Mouse (Mus musculus) hindbrain, embryonic 15.5 days (tissue): Measurements from ENCODE around the gene Cnpy3. TPM values are rescaled to one million over a fixed set of nuclear protein-coding genes. Genes with fewer than 3 reads are reported as not detected.

Experiments used
- ATAC-seq: fragments of 200-750 bp; cut with Nextera tagmentation; 2 replicates; pipeline ENCODE4 v1.8.0; 2017; ENCODE audit warnings: low read depth, moderate number of reproducible peaks, moderate TSS enrichment; ENCODE audit not compliant: low FRiP score
- H3K27ac ChIP-seq: fragments of 300-500 bp; sonication (generic); replicated peaks from 2 replicates; pipeline ENCODE4 v1.5.1; 2015; ENCODE audit warnings: mild to moderate bottlenecking, inconsistent platforms
- H3K27me3 ChIP-seq: fragments of 300-500 bp; sonication (generic); 2 replicates; pipeline ENCODE4 v1.6.1; 2015; ENCODE audit warnings: control low read depth, inconsistent platforms
- H3K36me3 ChIP-seq: fragments of 300-500 bp; sonication (generic); 2 replicates; pipeline ENCODE4 v1.6.1; 2015; ENCODE audit warnings: control low read depth, inconsistent platforms
- H3K4me1 ChIP-seq: fragments of 300-500 bp; sonication (generic); replicated peaks from 2 replicates; pipeline ENCODE4 v1.6.1; 2015; ENCODE audit warnings: control low read depth, inconsistent platforms
- H3K4me2 ChIP-seq: fragments of 300-500 bp; sonication (generic); 2 replicates; pipeline ENCODE4 v1.6.1; 2015; ENCODE audit warnings: moderate library complexity, mild to moderate bottlenecking, inconsistent platforms
- H3K4me3 ChIP-seq: fragments of 300-500 bp; sonication (generic); 2 replicates; pipeline ENCODE4 v1.5.1; 2015; ENCODE audit warnings: mild to moderate bottlenecking, inconsistent platforms
- H3K9ac ChIP-seq: fragments of 300-500 bp; sonication (generic); 2 replicates; pipeline ENCODE4 v1.6.1; 2015; ENCODE audit warnings: inconsistent platforms
- H3K9me3 ChIP-seq: fragments of 300-500 bp; sonication (generic); 2 replicates; pipeline ENCODE4 v1.6.1; 2016; ENCODE audit warnings: control low read depth, inconsistent platforms
- WGBS: fragments of 180-500 bp; shearing (Covaris S2); methylation state at CpG from one replicate; pipeline ENCODE4 v1.1.7; 2015; 5-methylcytosine and 5-hydroxymethylcytosine counted together
- polyA plus RNA-seq: library from polyadenylated mRNA; unstranded; fragments of >200 nt; fragmentation: Nextera tagmentation; extraction: Ambion mirVana; gene quantifications from 2 replicates; pipeline ENCODE4 v1.2.1, GENCODE M21; 2015

Cnpy3 gene
- polyA plus RNA-seq, 1 experiment from 2014 or later: 73.5 TPM

DNA sequence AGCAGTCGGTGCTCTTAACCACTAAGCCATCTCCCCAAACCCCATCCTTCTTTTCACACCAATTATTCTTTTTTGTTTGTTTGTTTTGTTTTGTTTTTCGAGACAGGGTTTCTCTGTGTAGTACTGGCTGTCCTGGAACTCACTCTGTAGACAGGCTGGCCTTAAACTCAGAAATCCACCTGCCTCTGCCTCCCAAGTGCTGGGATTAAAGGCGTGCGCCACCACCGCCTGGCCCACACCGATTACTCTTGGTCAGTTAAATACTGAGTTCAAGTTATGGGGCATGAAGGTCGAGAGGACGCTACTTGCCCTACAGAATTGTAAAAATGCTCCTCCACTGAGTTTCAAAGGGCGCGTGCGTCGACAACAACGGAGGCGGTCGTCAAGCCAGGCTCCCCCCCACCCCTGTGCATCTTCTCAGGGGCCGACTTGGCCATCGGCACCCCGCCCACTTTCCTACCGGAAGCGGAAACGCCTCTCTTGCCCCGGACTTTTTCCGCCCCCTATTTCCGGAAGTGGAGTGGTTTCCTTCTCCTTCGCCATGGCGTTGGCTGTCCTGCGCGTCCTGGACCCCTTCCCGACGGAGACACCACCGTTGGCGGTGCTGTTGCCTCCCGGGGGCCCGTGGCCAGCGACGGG, 40.9 kb downstream of the Cnpy3 start, which contains the start of gene Pex6:
Pex6 (plus strand) TSS at position 505 of the 639 bp plus-strand sequence.
- Histone ChIP-seq H3K27me3 (no peaks in the 10 kb centered on the region), H3K9ac (peak within 1 kb of the TSS; percentile 88), H3K9me3 (no peaks in the 10 kb centered on the region), H3K27ac (peak within 1 kb of the TSS; percentile 83), H3K4me1 (peaks cover 28% of the 10 kb centered on the region), H3K4me3 (peak within 1 kb of the TSS; percentile 96), H3K36me3 (peaks cover 20% of the 10 kb centered on the region), H3K4me2 (peak within 1 kb of the TSS; percentile 98)
- ATAC-seq: peak; percentile 93
- WGBS: 8% methylated on average over 36 of the region's 36 CpGs

DNA sequence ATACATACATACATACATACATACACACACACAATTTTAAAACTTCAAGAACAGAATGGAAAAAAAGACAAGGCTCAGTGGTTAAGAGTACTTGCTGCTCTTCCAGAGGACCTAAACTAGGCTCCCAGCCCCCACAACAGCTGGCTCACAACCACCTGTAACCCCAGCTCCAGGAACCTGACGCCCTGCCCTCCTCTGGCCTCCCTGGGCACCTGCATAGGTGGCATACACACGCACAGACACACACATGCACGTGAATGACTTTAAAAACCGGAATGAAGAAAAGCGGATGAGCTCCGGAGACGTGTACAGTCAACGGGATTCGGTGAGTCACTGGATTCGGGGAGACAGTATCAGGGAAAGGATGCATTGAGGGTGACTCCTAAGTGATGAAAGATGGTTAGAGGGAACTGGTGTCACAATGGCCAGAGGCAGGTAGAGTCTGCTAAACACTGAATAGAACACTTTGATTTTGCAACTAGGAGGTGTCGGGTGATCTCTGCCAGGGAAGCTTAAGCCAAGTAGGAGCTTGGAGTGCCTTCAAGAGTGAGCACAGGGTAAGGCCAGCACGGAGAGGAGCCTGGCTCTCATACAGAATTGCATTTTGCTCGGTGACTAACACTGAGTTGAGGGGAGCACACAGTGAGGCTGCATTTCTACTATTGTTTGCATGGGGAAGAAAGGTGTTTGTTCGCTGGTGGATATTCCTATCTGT, 45.5 kb downstream of the Cnpy3 start:
- Histone ChIP-seq H3K27me3 (no peaks in the 10 kb centered on the region), H3K9ac (no peak overlapping the region), H3K27ac (no peak overlapping the region), H3K4me1 (peaks cover 43% of the 10 kb centered on the region), H3K4me3 (no peak overlapping the region), H3K36me3 (no peaks in the 10 kb centered on the region), H3K9me3 (no peaks in the 10 kb centered on the region), H3K4me2 (peak overlapping the region; percentile 91; the same call in 1 of the 2 replicates)
- no peak for ATAC-seq
- 94% methylated on average over 14 of the region's 14 CpGs for WGBS

DNA sequence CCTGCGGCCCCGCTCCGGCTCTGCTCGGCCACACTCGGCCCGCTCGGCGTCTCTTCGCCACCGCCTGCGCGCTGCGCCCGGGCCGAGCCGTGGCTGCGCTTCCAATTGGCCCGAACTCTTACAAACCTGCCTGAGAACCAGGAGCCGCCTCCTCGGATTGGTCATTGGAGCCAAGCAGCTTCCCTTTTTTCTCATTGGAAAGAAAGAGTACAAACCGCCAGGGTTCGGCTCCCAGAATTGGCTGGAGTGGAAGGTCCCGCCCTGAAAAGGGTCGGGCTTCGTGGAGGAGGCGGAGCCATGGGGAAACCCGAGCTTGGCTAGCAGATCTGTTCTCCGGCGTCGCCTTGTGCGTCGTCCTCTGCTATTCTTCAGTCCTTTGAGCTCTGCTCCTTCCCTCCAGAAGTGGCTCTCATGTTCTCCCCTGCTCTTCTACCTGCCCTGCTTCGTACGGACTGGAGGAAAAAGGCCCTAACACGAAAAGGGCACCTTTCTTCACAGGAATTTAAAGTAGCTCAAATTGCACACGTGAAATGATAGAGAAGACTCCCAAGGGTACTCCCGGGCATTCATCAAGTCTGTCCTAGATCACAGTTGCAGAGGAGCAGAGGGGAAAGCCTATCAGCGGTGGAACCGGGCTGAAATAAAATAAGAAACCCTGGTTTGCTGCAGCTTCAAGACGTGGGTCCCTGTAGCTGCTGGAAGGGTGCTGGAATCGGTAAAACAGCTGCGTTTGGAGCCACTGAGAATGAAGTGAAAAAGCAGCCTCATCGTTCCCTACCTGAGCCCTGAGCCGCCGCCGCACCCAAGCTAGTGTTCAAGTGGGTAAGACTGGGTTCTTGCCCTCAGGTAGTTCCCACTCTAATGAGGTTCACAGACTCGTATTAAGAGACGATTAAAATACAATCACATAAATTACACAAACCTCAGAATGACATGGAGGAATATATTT, 46.9 kb downstream of the Cnpy3 start, which contains the start of gene Ppp2r5d:
Ppp2r5d (minus strand) TSS at position 225 of the 949 bp plus-strand sequence.
- Histone ChIP-seq H3K4me2 (peak within 1 kb of the TSS; percentile 91), H3K4me3 (peak within 1 kb of the TSS; percentile 98), H3K27ac (peak within 1 kb of the TSS; percentile 94), H3K36me3 (0 out of 2 replicates have a peak, but pooled peaks cover under 1% of the 10 kb centered on the region), H3K4me1 (peaks cover 44% of the 10 kb centered on the region), H3K9ac (peak within 1 kb of the TSS; percentile 90), H3K27me3 (no peaks in the 10 kb centered on the region), H3K9me3 (no peaks in the 10 kb centered on the region)
- 2% methylated on average over 48 of the region's 48 CpGs for WGBS
- peak; percentile 97 for ATAC-seq

DNA sequence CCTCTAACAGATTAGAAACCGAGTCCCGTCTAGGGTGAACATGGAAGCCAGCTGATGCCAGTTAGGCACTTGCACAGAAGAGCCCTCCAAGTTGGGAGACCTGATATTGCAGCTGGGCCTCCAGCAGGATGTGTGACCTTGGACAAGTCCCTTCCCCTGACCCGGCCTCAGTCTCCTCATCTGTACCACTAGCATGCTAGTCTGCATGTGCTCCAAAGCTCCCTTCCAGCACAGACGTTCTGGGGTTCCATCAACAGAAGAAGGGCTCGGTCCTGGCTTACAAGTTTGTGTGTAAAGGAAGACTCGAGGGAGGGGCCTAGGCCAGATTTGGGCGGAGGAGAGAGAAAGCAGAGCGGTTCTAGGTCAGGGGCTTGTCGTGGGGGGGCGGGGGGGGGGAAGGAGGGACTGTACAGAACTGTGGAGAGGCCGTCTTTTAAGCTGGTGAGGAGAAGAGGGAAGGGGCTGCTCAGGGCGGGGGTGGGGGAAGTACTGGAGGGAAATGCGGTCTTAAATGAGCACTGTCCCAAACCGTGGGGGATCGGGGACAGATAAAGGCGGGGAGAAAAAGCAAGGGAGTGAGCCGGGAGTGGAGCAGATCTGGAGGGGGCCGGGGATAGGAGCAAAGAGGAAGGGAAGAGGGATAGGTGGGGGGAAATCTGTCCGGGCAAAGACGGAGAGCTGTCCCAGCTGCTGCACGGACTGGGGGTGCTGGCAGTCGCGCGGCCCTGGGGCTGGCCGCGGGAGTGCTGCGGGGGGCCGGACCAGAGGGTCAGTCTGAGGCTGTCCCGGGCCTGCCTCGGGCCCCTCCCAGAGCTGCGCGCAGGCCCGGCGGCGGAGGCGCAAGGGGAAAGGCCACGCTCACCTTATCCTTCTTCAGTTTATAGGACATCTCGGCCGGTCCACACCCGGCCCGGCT, 47.8 kb downstream of the Cnpy3 start:
- H3K36me3 ChIP-seq: peaks cover 5% of the 10 kb centered on the region; the same call in 1 of the 2 replicates
- H3K4me2 ChIP-seq: peak overlapping the region; percentile 91
- H3K9me3 ChIP-seq: no peaks in the 10 kb centered on the region
- peaks cover 44% of the 10 kb centered on the region for H3K4me1 ChIP-seq
- WGBS: 4% methylated on average over 40 of the region's 41 CpGs
- peak overlapping the region; percentile 98 for H3K4me3 ChIP-seq
- H3K9ac ChIP-seq: peak overlapping the region; percentile 90
- ATAC-seq: peak; percentile 75
- H3K27me3 ChIP-seq: no peaks in the 10 kb centered on the region
- H3K27ac ChIP-seq: peak overlapping the region; percentile 94

DNA sequence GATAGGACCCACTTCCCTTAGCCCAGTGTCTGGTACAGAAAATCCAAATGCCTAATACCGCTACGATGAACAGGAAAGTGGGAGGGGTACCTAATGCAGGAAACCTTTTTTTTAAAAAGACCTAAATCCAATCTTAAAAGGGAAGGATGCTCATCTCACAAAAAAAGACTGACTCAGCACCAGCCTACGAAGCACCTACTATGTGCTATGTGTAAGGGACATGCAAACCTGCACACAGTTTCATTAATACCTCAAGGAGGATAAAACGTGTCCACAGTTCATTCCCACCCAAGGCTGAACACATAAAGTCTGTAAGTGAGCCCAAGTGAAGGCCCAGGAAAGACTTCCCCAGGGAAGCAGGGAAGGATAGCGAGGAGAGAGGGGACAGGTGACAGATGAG, 49.5 kb downstream of the Cnpy3 start:
- Histone ChIP-seq H3K36me3 (peaks cover 9% of the 10 kb centered on the region), H3K9ac (no peak overlapping the region), H3K4me1 (peaks cover 44% of the 10 kb centered on the region), H3K4me2 (peak overlapping the region; percentile 91; the same call in 1 of the 2 replicates), H3K27me3 (no peaks in the 10 kb centered on the region), H3K27ac (no peak overlapping the region), H3K9me3 (no peaks in the 10 kb centered on the region), H3K4me3 (no peak overlapping the region)
- WGBS: 82% methylated on average over 5 of the region's 5 CpGs
- ATAC-seq: no peak

DNA sequence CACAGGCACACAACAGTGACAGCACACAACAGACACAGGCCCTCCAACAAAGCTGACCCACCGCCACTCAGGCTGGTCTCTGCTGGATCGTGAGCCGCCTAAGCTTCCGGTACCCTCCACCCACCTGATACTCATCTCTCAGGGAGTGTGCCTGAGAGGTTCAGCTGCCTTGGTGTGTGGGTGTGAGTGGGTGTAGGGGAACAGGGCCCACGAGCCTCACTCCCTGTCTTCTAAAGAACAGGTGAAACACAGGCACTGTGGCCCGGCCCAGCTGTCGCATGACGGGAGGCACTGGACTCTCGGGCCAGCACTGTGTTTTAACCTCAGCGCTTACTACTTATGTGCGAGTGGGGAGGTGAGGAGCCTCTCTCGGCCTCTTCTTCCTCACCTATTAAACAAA, 49.9 kb downstream of the Cnpy3 start:
- Histone ChIP-seq H3K27me3 (no peaks in the 10 kb centered on the region), H3K4me2 (0 out of 2 replicates have a peak overlapping the region, but pooled peaks have one; percentile 7), H3K36me3 (peaks cover 9% of the 10 kb centered on the region), H3K4me3 (no peak overlapping the region), H3K9me3 (no peaks in the 10 kb centered on the region), H3K9ac (no peak overlapping the region), H3K27ac (no peak overlapping the region), H3K4me1 (peaks cover 44% of the 10 kb centered on the region)
- no peak for ATAC-seq
- WGBS: 87% methylated on average over 12 of the region's 12 CpGs

DNA sequence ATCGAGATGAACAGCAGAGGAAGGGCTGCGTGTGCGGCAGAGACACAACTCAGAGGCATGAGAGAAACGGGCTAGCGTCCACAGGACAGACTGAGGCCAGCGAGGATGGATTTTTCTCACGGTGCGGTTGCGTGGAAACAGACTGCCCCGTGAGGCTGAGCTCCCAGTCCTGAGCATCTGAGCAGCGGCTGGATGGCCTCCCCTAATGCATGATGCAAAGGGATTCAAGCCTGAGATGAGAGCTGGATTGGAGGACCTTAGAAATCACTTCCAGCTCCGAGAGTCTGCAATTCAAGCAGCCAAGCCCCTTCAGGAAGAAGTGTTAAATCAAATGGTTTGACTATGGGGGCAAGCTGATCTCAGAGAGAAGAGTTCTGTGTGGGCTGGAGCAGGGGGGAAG, 50.5 kb downstream of the Cnpy3 start:
- no peaks in the 10 kb centered on the region for H3K9me3 ChIP-seq
- WGBS: 69% methylated on average over 12 of the region's 12 CpGs
- no peaks in the 10 kb centered on the region for H3K27me3 ChIP-seq
- H3K4me1 ChIP-seq: peaks cover 44% of the 10 kb centered on the region
- peaks cover 9% of the 10 kb centered on the region for H3K36me3 ChIP-seq
- H3K27ac ChIP-seq: peak overlapping the region; percentile 7; the same call in 1 of the 2 replicates
- no peak overlapping the region for H3K9ac ChIP-seq
- ATAC-seq: no peak
- H3K4me2 ChIP-seq: peak overlapping the region; percentile 1; the same call in 1 of the 2 replicates
- no peak overlapping the region for H3K4me3 ChIP-seq

DNA sequence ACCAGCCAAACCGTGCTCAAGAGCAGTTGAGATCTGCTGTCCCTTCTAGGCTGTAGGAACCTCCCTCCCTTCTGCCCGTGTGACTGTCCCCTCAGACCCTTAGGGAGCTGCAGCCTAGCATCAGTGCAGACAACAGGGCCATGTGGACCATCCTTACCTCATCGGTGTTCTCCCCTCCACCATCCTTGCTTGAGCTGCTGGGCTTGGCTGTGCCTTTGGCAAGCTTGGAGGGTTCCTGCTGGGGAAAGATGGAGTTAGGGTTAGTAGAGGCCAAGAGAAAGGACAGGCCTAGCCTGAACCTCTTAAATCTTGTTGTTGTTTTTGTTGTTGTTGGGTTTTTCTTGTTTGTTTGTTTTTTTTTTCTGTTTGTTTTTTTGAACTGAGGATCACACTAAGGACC, 52.1 kb downstream of the Cnpy3 start:
- 92% methylated on average over 3 of the region's 3 CpGs for WGBS
- no peak for ATAC-seq
- H3K9ac ChIP-seq: no peak overlapping the region

DNA sequence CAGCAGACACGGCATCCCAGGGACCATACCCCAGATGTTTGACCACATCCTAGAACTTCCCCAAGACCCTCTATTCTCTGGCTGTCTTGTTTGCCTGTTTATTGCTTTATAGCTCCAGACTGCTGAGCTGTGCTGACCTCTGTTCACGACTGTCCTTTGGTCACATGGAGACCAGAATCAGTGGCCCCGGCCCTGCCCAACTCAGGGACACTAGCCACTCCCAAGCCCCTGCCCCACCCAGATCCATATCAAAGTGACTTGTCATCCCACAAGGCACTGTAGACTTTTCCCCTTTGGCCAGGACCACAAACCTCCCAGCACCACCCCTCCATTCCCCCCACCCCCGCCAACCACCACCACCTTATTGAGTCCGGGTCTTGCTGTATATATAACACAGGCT, 52.8 kb downstream of the Cnpy3 start:
- no peak overlapping the region for H3K4me2 ChIP-seq
- no peaks in the 10 kb centered on the region for H3K27me3 ChIP-seq
- H3K9me3 ChIP-seq: no peaks in the 10 kb centered on the region
- no peak overlapping the region for H3K4me3 ChIP-seq
- 88% methylated on average over 5 of the region's 5 CpGs for WGBS
- ATAC-seq: no peak
- H3K27ac ChIP-seq: no peak overlapping the region
- H3K36me3 ChIP-seq: peaks cover 9% of the 10 kb centered on the region
- H3K9ac ChIP-seq: no peak overlapping the region
- peaks cover 32% of the 10 kb centered on the region for H3K4me1 ChIP-seq

More for the DNA sequence above, 52.1 kb downstream of the Cnpy3 start:
- Histone ChIP-seq H3K27ac (no peak overlapping the region), H3K4me3 (no peak overlapping the region), H3K9me3 (no peaks in the 10 kb centered on the region), H3K27me3 (no peaks in the 10 kb centered on the region), H3K4me2 (no peak overlapping the region), H3K36me3 (peaks cover 9% of the 10 kb centered on the region), H3K4me1 (peaks cover 32% of the 10 kb centered on the region)

DNA sequence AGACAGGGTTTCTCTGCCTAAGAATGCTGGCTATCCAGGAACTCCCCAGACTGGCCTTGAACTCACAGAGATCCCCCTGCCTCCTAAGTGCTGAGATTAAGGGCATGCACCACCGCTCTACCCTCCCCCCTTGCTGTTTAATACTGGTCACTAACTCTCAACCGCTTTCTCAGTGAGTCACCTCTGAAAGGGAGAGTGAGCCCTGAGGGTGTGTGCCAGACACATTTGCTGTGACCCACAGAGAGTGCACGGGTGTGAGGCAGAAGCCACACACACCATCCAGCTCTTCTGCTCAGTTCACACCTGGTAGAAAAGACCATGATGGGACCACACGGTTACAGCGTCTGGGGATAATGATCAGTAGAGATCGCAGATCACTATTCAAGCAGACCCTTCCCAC, 53.5 kb downstream of the Cnpy3 start:
- Histone ChIP-seq H3K9me3 (no peaks in the 10 kb centered on the region), H3K9ac (no peak overlapping the region), H3K4me2 (no peak overlapping the region), H3K4me3 (no peak overlapping the region), H3K36me3 (peaks cover 12% of the 10 kb centered on the region), H3K27ac (no peak overlapping the region), H3K27me3 (no peaks in the 10 kb centered on the region), H3K4me1 (peaks cover 26% of the 10 kb centered on the region)
- no peak for ATAC-seq
- WGBS: 95% methylated on average over 6 of the region's 6 CpGs
